Mouse (Mus musculus): ENCODE data around the gene Naa80.

Gene Naa80

DNA sequence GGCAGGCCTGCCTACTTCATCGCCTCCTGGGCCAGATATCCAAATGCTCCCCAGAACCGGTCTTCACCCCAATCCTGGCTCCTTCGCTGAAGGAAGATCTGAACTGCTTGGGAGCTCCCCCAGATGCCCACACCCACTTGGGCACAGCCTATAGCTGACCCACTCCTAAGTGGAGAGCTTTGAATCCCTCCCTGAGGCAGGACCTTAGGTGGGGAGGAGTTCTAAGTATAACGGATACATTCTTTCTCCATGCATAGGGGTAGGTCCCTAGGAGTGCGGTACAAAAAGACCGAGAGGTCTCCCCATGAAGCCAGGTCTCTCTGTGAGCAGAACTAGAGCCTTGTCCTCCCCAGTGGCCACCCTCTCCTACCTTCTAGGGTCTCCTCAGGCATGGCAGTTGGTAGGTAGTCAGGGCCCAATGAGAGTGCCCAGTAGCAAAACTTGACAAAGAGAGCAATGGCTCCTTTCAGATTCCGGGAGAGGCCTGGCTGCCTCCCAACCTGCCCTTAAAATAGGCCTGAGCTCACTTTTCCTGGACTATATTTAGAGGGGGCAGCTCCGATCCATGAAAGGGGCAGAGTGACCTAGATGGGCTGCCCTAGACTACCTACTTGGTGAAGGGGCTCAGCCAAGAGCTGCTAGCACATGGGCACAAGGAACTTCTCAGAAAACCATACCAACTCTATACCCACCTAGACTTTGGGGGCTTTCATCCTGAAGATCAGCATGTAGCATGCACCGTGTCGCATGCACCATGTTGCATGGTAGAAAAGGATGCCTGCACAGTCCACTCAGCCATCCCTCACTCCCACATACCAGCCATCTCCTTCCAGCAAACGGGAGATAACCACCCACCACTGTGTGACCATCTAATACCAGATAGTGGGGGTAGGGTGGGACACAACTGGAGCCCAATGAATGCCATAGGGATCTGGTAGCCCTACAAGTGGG lies 18.2 kb downstream of the Naa80 start:
- no peak for DNase-seq (ENCODE audit: low spot score)

DNA sequence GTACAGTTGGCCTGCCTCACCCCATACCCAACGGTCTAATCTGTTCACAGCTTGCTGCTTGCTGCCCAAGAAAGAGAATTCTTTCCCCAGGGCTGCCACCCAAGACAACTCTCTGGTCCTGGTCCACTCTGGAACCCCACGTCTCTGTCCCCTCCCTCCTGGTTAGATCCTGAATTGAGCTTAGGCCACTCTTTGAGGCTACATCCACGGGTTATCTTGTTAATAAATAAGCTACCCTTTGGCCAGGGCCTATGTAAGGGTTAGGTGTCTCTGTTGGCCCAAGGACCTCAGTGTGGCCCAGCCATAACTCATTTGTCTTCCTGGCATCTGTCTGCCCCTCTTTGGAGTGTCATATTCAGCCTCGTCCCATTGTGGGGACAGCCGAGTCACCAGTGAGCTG lies 19.7 kb downstream of the Naa80 start:
- DNase-seq (ENCODE audit: low spot score) = no peak

DNA sequence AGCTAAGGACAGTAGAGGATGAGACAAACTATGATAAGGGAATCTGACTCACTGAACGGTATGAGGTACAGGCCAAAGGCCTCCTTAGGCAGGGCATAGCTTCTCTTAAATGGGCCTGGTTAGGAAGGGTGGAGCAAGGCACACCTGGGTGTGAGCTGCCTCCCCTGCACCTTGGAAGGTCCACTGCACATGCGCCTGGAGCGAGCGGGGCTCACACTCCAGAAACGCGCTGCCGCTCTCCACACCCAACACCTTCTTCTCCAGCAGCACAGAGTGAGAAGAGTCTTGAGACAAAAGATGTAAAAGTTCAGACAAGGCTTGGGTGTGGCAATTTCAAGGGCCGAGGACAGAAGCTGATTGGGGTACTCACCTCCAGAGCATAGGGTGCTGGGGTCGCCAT lies 20.7 kb downstream of the Naa80 start:
- no peak for DNase-seq (ENCODE audit: low spot score)

DNA sequence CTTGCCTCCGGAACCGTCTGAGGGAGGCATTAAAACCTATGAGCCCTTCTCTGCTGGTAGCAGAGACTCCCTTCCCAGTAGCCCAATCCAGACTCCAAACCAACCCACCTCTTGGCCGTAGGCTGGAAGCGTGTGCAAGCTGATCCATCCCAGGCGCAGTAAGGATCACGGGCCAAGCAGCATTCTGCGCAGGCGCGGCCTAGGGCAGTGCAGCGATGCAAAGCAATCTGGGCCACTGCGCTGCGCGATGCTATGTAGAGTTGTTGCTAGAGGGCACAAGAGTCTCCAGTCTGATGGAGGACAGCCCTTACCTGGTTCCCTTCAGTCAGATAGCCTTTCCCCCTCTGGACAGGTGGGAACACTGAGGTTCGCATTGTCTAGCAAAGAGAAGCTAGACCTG lies 21.2 kb downstream of the Naa80 start:
- DNase-seq (ENCODE audit: low spot score) = no peak

DNA sequence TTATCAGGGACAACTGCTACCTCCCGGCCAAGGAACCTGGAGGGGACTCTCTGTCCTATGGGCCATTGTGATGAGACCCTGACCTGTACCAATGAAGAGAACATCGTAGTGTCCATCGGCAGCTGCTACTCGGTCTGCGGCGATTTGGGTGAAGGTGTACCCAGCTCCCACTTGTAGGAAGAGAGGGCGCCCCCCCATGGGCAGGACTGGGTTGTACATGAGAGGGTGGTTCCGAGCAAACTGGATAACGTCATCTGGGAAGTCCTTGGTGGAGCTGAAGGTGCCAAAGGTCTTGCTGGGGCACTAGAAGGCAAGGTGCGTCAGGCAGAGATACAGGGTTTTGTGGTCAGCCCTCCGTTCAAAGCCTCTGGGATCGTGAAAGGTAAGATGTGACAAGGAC lies 22.1 kb downstream of the Naa80 start:
- no peak for DNase-seq (ENCODE audit: low spot score)

DNA sequence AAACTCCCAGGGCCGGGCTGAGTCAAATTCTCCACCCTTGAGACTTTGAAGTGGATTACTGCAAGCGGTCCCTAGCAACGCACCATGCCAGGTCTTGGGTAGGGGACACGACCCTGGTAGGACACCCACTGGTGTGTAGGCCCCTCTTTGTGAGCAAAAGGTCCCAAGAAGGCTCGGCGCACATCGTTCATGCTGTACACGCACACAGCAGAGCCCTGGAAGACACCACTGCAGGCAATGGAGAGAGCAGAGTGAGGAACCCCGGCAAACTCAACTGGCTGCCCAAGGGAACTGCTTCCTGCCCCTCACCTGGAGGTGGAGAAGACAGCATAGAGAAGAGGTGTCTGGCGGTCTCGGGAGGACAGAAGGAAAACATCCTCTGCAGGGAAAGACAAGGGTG lies 22.6 kb downstream of the Naa80 start:
- DNase-seq (ENCODE audit: low spot score) = no peak

DNA sequence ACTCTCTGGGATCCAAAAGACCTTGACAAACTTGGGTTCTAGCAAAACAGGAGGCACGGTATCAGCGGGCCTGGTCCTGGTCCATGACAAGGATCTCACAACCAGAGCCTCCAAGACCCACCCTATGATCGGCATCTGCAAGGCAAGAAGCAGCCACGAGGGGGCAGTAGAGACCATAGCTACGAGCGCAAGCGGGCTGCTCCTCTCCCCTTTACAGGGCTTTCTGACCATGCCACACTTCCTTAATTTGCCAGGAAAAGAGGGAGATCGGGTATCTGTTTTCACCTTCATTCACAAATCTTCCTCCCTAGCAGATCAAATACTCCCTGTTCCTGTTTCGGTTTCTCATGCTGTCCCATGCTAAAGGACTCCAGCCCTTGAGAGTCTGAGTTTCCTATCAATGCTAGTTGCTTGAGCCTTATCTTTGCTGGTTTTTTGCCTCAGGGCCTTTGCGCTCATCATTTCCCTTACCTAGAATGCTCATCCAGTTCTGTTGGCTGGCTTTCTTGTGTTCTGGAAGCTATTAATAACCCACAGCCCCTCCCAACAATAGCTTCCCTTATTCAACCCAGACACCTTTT lies 23.5 kb downstream of the Naa80 start:
- peak; percentile 87 for DNase-seq (ENCODE audit: low spot score)

DNA sequence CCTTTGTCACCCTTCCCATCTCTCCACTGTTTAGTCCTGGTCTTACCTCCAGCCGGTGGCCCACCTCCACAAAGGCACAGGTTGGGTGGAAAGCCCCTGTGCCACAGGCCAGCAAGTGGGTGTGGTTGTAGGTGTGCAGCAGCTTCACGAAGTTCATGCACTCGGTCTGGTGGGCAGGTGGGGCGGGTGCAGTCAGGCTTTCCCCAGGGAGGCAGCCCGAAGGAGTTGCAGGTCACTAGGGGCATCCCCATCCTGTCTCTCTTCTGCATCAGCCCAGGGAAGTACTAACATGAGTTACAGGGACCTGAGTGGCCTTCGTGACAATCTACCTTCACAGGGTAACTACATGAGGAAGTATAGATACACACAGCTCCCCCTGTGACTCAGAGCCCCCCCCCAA lies 24.6 kb downstream of the Naa80 start:
- no peak for DNase-seq (ENCODE audit: low spot score)

DNA sequence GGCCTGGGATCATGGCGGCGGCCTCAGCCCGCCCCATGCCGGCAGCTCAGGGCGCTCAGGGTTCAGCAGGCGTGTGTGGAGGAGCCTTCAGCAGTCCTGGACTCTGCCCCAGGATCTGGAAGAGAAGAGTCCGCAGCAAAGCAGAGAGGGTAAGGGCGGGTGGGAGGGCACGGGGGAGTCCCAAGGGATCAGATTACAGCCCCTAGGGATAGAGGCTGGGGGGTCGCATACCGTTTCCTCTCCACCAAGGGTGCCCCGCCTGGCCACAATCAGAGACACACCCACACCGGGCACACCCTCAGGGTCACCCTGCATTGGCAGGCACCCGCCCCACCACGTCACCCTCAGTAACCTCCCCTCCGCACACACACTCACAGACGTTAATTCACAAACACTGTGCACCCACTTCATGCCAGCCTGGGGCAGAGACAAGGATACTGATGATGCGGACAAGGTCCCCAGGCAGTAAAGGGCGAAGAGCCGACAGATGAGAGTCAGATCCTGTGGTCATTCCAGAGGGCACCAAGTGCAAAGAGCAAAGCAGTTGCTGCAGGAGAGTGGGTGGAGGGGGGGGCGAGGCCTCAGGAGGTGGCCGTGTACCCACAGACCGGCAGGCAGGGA lies 26.5 kb downstream of the Naa80 start:
- no peak for DNase-seq (ENCODE audit: low spot score)

DNA sequence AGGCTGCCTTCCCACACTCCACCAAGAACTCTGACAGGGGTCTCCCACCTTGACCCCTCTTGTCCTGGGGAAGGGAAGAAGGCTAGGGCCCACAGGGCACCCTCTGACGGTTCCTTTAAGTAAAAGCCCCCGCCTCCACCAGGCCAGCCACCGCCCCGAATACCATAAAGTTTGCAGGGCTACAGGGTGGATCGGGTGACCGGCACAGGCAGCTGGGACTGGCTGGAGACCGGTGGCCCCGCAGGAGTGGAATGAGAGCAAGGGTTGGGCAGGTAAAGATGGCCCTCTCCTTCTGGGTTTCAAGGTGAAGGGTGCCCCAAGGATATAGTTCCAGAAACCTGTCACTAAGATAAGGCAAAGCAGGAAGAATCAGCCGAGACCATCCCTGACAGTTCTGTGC lies 27.9 kb downstream of the Naa80 start:
- no peak for DNase-seq (ENCODE audit: low spot score)

DNA sequence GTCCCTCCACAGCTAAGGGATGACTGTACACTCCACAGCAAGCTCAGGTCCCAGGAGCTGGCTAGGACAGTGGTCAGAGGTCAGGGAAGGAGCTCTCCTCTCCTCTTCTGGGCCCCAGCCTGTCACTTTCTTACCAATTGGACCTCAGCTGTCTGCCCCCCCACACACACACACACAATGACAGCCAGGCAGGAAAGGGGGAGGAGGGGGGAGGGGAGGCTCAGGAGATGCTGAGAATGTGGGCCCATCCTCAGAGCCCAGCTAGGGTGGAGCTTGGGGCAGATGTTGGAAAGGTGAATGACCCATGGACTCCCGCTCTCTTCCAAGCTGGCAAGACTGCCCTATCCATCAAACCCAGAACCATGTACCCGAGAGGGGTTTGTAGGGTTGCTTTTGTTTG lies 28.3 kb downstream of the Naa80 start:
- DNase-seq (ENCODE audit: low spot score) = no peak

DNA sequence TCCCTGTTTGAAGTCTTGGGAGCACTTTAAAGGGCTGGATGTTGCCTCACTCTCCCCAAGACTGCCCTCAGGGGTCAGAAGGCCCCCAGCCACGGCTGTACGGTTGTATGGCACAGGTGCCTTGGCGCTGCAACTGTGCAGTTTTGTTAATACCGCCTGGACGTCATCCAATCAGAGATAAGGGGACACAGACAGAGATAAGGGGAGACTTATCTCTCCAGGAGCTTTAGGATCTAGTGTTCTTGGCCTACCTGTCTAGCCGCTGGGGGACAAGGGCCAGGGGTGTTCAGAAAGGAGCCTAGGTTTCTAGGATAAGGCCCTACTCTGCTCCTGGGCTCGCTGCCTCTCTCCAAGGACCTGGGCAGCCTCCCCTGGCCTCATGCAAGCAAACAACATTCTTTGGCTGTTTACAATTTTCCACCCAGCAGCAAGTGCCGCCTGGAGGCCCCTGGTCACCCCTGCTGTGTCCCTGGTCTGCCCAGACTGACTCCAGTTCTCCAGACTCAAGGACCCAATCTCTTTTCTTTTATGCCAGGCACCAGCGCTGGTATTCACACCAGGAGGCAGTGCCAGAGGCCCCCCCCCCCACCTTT lies 29.1 kb downstream of the Naa80 start:
- no peak for DNase-seq (ENCODE audit: low spot score)

DNA sequence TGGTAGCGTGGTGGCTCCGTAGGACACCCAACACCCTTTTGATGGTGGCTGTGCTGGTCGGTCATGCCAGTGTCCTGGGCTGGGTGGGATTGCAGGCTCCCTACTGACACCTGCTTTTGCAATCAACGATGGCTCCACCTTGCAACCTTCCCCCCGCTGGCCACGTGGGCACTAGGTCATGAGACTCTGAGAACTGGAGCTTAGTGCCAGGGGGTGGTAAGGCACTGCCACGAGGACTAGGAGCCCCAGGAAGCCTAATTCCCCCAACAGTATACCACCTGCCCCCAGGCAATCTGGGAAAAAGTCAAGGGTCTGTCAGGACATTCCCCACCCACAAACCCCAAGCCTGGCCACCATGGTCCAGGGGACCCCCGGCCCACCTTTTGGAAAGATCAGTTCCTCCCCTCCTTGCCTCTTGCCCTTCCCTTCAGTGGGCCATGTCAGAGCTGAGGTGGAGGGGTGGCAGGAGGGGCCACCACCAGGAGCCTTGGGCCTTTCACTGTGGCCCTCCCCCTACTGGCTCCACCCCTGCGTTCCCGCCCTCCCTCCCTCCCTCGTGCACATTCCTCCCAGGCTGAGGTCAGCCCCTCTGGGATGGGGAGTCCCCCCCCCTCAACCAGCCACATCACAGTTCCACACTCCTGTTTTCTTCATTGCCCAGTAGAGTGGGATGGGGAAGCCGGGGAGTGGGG lies 30.2 kb downstream of the Naa80 start, which contains the start of gene Sema3b:
Gene Sema3b, minus strand, starts transcription at position 489 of the 692 bp plus-strand sequence.
- no peak for DNase-seq (ENCODE audit: low spot score)

DNA sequence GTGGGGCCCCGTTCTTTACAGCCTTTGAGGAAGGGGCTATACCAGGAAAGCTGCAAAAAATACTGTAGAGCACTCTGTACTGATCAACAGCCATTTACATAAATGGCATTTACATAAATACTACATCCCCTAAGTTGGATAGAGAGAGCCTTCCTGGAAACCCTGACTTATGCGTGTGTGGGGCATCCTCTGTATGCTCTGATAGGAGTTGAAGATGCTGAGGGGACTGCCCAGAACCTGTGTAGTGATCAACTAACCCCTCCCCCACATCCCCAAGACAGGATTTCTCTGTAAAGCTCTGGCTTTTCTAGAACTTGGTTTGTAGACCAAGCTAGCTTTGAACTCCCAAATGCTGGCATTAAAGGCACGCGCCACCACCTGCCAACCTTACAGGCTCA lies 30.7 kb downstream of the Naa80 start:
- DNase-seq (ENCODE audit: low spot score) = no peak

DNA sequence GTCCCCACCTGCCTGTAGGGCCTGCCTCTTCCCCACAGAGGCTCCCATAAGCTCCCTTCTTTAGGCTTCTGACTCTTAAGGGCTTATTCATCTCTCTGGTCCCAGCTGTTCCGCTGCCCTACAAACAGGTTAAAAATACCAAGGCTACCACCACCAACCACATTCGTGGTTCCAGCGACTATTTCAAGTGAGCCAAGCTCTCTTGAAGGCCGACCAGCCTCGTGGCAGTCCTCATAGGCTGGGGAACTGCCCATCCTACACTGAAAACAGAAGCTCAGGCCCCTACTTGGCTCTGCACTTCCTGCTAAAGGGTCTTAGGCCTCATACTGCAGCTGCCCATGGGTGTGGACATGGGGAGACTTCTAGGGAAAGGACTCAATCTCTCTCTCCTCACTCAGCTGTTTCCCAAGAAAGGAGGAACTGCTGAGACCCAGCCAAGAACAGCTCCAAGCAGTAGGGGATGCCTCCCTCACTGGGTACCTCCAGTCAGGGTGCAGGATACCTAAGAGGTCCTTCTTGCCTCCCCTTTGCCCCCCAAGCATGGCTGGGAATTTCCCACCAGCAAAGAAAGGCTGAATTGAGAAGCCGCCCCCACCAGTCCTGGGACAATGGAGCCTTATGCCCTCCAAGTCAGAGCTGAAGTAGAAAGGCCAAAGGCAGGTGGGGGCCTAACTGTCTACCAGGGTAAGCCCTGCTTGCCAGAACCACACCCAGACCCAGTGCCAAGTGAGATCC lies 32.9 kb downstream of the Naa80 start:
- no peak for DNase-seq (ENCODE audit: low spot score)

DNA sequence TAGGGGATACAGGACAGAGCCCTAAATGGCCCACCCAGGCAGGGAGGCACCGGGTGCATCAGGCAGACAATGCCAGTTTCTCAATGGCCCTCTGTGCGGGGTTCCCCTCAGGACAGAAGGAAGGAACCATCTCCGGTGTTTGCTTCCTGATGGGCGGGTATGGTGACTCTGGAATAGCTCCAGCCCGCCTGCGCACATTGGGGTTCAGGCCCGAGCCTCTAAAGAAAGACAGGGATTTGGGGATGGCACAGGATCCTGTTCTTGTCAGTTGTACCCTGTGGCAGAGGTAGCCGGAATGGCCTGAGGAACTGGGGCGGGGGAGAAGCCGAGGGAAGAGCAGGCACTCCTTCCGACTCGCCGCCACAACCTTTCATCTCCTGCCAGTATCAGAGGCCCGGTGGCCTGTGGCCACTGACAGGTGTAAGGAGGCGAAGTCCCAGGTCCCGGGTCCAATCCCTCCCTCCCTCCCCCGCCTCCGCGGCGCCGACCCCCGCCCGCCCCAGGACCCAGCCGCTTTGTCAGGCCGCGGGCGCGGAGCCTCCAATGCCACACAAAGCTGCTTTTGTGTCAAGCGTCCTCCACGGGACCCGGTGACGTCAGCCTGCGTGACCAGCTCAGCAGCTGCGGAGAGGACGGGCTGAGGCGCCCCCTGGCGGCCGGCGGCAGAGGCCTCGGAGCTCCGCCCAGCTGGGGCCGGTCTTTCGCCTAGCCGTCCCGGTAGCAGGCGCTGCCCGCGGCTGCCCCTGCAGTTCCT lies 33.7 kb downstream of the Naa80 start:
- DNase-seq (ENCODE audit: low spot score) = peak; percentile 90

DNA sequence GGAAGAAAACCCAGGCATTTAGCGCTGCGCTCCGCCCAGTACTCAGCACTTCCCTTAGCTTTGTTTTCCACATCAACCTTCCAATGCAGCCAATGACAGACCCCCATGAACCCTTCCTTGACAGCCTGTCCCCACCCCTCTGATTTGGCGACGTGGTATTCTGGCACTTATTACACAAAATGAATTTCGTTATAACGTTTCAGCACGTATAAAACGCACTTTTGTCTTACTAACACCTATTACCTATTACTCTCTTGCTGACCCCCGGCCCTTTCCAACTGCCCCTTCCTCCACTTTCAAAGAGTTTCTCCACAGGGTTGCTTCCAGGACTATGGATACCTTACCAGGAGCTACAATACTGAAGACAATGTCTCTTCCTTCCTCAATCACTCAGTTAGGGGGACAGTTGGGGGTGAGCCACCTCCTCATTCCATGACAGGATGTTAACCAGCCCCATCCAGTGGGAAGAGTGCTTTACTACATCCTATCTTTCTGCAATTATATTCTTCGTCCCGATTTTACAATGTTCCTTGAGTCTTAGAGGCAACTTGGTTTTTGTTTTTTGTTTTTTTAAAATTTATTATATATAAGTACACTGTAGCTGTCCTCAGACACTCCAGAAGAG lies 34.4 kb downstream of the Naa80 start:
- DNase-seq (ENCODE audit: low spot score) = no peak

DNA sequence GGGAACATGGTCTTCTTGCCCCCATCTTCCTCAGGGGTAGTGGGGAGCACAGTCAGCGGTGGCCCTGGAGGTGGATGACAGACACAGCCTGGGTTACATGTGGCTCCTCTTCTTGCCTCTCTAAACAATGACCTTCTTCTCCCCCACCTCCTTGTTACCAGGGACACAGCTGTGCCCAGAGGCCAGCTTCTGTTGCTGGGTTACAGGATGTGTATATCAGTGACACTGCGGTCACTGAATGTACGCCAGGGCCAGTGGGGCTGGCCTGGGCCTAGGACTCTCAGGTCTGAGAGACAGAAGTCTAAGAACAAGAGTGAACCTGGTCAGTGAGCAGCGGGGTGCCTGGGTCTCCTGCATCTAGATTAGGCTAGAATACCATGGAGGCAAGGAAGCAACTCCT lies 36.3 kb downstream of the Naa80 start:
- no peak for DNase-seq (ENCODE audit: low spot score)

DNA sequence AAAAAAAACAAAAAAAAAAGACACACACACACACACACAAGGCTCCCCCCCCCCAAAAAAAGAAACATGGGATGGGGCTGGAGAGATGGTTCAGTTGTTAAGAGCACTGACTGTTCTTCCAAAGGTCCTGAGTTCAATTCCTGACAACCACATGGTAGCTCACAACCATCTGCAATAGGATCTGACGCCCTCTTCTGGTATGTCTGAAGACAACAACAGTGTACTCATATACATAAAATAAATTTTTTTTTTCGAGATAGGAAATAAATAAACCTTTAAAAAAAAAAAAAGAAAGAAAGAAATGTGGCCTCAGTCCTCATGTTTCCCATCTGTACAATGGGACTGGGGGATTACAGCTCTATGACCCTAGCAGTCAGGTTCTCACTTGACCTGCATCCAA lies 38.8 kb downstream of the Naa80 start:
- DNase-seq (ENCODE audit: low spot score) = no peak

DNA sequence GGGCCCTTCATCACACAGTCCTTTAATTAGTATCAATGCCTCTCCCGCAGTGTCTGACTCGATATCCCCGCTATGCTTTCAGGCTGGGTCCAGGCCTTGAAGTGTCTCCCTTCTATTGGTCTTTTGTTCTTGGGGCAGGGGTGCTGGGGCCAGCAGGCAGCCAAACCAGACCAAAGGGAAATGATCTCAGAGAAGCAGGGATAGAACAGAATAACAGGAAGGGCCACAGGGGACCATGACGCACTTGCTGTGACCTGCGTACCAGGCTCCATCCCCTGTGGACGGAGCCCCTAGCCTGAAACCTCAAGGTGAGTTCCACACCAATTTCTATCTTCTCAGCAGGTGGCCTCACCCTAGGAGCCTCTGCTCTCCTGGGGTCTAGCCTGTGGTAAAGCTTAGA lies 39.4 kb downstream of the Naa80 start:
- no peak for DNase-seq (ENCODE audit: low spot score)

Data from layer of hippocampus, adult 9-10 months (tissue).